Mouse (Mus musculus): ENCODE data around the gene Usp2. TPM values are rescaled to one million over a fixed set of nuclear protein-coding genes. Genes with fewer than 3 reads are reported as not detected.

The Usp2 gene
- 50.1 and 50.9 TPM in 2 replicates for polyA plus RNA-seq (2012; rRNA removed)

DNA sequence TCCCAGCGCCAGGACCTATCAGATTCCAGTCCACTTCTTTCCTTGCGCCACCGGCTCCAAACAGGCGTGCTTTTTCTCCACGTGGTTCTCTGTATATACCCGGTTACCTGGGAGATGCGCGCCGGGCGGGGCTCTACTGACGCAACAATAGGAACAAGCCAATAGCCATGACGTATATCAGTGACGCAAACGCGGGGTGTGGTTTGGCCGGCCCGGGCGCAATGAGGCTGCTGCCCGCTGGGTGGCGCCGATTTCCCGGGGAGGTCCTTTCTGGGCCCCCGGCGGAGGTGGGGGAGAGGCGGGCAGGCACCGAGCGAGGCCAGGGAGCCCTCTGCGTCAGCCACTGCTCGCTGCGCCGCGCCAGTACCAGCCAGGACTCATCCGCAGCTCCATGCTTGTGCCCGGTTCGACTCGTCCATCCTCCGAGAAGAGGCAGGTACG is at the start of gene Usp2:
TSS of gene Usp2 (plus strand) at position 237 of the 441 bp plus-strand sequence.
- Histone ChIP-seq H3K4me3 (ENCODE audit: insufficient read depth, low read length) (peak within 1 kb of the TSS; percentile 93), H3K4me1 (ENCODE audit: control insufficient read depth, insufficient read depth, low read length) (no peaks in the 10 kb centered on the region), H3K27ac (ENCODE audit: insufficient read depth, low read length) (peak within 1 kb of the TSS; percentile 87)
- TF ChIP-seq POLR2A (IDR thresholded peaks at IDR 0.05; ENCODE audit: extremely low read depth, insufficient read depth, low read length) (peak; percentile 79), CTCF (IDR thresholded peaks at IDR 0.05; ENCODE audit: extremely low read depth, insufficient read depth, low read length) (peak; percentile 62)

- no peaks in the 10 kb centered on the region for H3K4me1 ChIP-seq (ENCODE audit: control insufficient read depth, insufficient read depth, low read length)
- no peak overlapping the region for H3K27ac ChIP-seq (ENCODE audit: insufficient read depth, low read length)
- H3K4me3 ChIP-seq (ENCODE audit: insufficient read depth, low read length): no peak overlapping the region
- TF ChIP-seq POLR2A (IDR thresholded peaks at IDR 0.05; ENCODE audit: extremely low read depth, insufficient read depth, low read length) (no peak), CTCF (IDR thresholded peaks at IDR 0.05; ENCODE audit: extremely low read depth, insufficient read depth, low read length) (no peak)
Observed at GRCm38 (mm10) chr9:44017846-44018245, 49.0 kb upstream of the Usp2 start.

GRCm38 (mm10) chr9:44020001-44020400 is 46.8 kb upstream of the Usp2 start:
- no peak overlapping the region for H3K27ac ChIP-seq (ENCODE audit: insufficient read depth, low read length)
- H3K4me3 ChIP-seq (ENCODE audit: insufficient read depth, low read length): no peak overlapping the region
- TF ChIP-seq POLR2A (IDR thresholded peaks at IDR 0.05; ENCODE audit: extremely low read depth, insufficient read depth, low read length) (no peak), CTCF (IDR thresholded peaks at IDR 0.05; ENCODE audit: extremely low read depth, insufficient read depth, low read length) (no peak)
- H3K4me1 ChIP-seq (ENCODE audit: control insufficient read depth, insufficient read depth, low read length): no peaks in the 10 kb centered on the region

DNA sequence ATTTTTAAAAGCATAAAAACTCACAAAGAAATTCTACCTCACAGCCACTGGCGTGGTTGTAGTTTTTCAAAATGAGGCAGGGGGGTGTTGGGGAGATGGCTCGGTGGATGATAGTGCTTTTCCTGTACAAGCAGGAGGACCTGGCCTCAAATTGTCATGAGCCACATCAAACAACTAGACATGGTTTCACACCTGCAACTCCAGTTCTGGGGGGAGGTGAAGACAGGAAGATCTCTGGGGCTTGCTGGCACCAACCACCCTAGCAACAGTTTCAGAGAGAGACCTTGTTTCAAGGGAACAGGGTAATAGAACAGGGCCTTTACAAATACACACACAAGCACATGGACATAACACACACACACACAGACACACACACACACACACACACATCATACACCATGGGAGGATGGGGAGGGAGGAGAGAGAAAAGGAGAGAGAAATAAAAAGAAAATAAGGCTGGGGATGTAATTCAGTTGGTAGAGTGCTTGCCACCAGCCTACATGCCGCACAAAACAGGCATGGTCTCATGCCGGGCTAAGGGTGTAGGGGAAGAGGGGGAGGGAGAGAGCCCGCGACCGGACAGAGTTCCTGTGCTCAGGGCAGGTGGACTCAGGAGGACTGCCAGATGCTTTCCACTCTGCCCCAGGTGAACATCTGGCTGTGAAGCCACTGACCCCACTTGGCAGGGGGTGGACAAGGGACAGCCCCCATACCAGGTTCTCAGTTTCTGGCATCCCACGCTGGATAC is 44.5 kb upstream of the Usp2 start:
- H3K4me3 ChIP-seq (ENCODE audit: insufficient read depth, low read length): no peak overlapping the region
- no peak for TF ChIP-seq POLR2A (IDR thresholded peaks at IDR 0.05; ENCODE audit: extremely low read depth, insufficient read depth, low read length)
- TF ChIP-seq CTCF (IDR thresholded peaks at IDR 0.05; ENCODE audit: extremely low read depth, insufficient read depth, low read length): no peak
- no peaks in the 10 kb centered on the region for H3K4me1 ChIP-seq (ENCODE audit: control insufficient read depth, insufficient read depth, low read length)
- no peak overlapping the region for H3K27ac ChIP-seq (ENCODE audit: insufficient read depth, low read length)

GRCm38 (mm10) chr9:44024096-44024495 is 42.7 kb upstream of the Usp2 start:
- TF ChIP-seq POLR2A (IDR thresholded peaks at IDR 0.05; ENCODE audit: extremely low read depth, insufficient read depth, low read length): no peak
- no peak overlapping the region for H3K27ac ChIP-seq (ENCODE audit: insufficient read depth, low read length)

GRCm38 (mm10) chr9:44029580-44030236 is 37.1 kb upstream of the Usp2 start:
- Histone ChIP-seq H3K4me3 (ENCODE audit: insufficient read depth, low read length) (no peak overlapping the region), H3K4me1 (ENCODE audit: control insufficient read depth, insufficient read depth, low read length) (no peaks in the 10 kb centered on the region), H3K27ac (ENCODE audit: insufficient read depth, low read length) (no peak overlapping the region)
- TF ChIP-seq POLR2A (IDR thresholded peaks at IDR 0.05; ENCODE audit: extremely low read depth, insufficient read depth, low read length) (no peak), CTCF (IDR thresholded peaks at IDR 0.05; ENCODE audit: extremely low read depth, insufficient read depth, low read length) (no peak)

More at GRCm38 (mm10) chr9:44024096-44024495, 42.7 kb upstream of the Usp2 start:
- Histone ChIP-seq H3K4me3 (ENCODE audit: insufficient read depth, low read length) (no peak overlapping the region), H3K4me1 (ENCODE audit: control insufficient read depth, insufficient read depth, low read length) (no peaks in the 10 kb centered on the region)

GRCm38 (mm10) chr9:44030646-44031045 is 36.2 kb upstream of the Usp2 start:
- Histone ChIP-seq H3K4me1 (ENCODE audit: control insufficient read depth, insufficient read depth, low read length) (no peaks in the 10 kb centered on the region), H3K4me3 (ENCODE audit: insufficient read depth, low read length) (no peak overlapping the region), H3K27ac (ENCODE audit: insufficient read depth, low read length) (no peak overlapping the region)
- no peak for TF ChIP-seq POLR2A (IDR thresholded peaks at IDR 0.05; ENCODE audit: extremely low read depth, insufficient read depth, low read length)

GRCm38 (mm10) chr9:44031079-44031478 is 35.7 kb upstream of the Usp2 start:
- TF ChIP-seq CTCF (IDR thresholded peaks at IDR 0.05; ENCODE audit: extremely low read depth, insufficient read depth, low read length) (no peak), POLR2A (IDR thresholded peaks at IDR 0.05; ENCODE audit: extremely low read depth, insufficient read depth, low read length) (no peak)
- Histone ChIP-seq H3K27ac (ENCODE audit: insufficient read depth, low read length) (no peak overlapping the region), H3K4me3 (ENCODE audit: insufficient read depth, low read length) (no peak overlapping the region), H3K4me1 (ENCODE audit: control insufficient read depth, insufficient read depth, low read length) (no peaks in the 10 kb centered on the region)

GRCm38 (mm10) chr9:44031946-44032345 is 34.9 kb upstream of the Usp2 start:
- no peak overlapping the region for H3K27ac ChIP-seq (ENCODE audit: insufficient read depth, low read length)
- H3K4me1 ChIP-seq (ENCODE audit: control insufficient read depth, insufficient read depth, low read length): no peaks in the 10 kb centered on the region
- no peak for TF ChIP-seq CTCF (IDR thresholded peaks at IDR 0.05; ENCODE audit: extremely low read depth, insufficient read depth, low read length)
- TF ChIP-seq POLR2A (IDR thresholded peaks at IDR 0.05; ENCODE audit: extremely low read depth, insufficient read depth, low read length): no peak
- no peak overlapping the region for H3K4me3 ChIP-seq (ENCODE audit: insufficient read depth, low read length)

DNA sequence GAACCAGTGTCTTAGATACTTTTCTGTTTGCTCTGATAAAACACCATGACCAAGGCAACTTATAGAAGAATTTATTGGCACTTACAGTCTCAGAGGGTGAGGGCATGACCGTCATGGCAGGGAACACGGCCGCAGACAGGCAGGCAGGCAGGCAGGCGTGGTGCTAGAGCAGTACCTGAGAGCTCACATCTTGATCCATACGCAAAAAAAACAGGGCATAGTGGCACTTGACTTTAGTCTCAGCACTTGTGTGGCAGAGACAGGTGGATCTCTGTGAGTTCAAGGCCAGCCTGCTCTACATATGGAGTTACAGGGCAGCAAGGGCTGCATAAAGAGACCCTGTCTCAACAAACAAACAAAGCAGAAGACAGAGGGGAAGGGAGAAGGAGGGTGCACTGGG is 33.5 kb upstream of the Usp2 start:
- no peak overlapping the region for H3K4me3 ChIP-seq (ENCODE audit: insufficient read depth, low read length)
- TF ChIP-seq POLR2A (IDR thresholded peaks at IDR 0.05; ENCODE audit: extremely low read depth, insufficient read depth, low read length) (no peak), CTCF (IDR thresholded peaks at IDR 0.05; ENCODE audit: extremely low read depth, insufficient read depth, low read length) (no peak)
- H3K27ac ChIP-seq (ENCODE audit: insufficient read depth, low read length): no peak overlapping the region
- no peaks in the 10 kb centered on the region for H3K4me1 ChIP-seq (ENCODE audit: control insufficient read depth, insufficient read depth, low read length)
